Mouse (Mus musculus): ENCODE results near the gene Adad2. TPM values are rescaled to one million over a fixed set of nuclear protein-coding genes. Genes with fewer than 3 reads are reported as not detected.

The Adad2 gene
- polyA plus RNA-seq, 2 experiments = not detected

DNA sequence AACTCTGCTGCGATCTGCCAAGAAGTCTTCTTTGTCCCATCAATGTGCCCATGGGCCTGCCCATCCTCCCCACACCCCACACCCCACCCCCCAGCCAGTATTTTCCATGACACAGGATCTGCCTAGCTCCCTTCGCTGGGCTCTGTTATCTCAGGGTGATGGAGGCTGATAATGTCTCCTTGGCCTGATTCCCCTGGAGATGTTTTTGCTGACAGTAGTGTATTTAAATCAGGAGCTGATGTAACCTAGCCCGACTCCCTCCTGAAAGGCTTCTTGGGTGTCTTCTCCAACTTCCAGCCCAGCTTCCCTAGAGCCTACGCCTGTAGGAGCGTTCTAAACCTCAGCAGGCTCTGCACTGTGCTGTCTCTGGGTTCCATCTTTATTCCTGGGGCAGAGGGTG is 6.3 kb downstream of the Adad2 start:
- WGBS (ENCODE audit: insufficient replicate concordance) = 35% methylated on average over 5 of the region's 5 CpGs
- Histone ChIP-seq H3K4me1 (replicated peaks; ENCODE audit: control insufficient read depth in 2 of 2, insufficient read depth in 2 of 2, low read length in 1 of 2) (no peaks in the 10 kb centered on the region), H3K4me3 (ENCODE audit: insufficient read depth in 1 of 2, low read depth in 2 of 2, low read length in 2 of 2) (no peak overlapping the region), H3K36me3 (replicated peaks; ENCODE audit: control insufficient read depth, insufficient read depth, low read depth) (no peaks in the 10 kb centered on the region), H3K27ac (no peak overlapping the region), H3K27me3 (ENCODE audit: control insufficient read depth, insufficient read depth, low read length) (no peaks in the 10 kb centered on the region), H3K9me3 (ENCODE audit: control insufficient read depth, low read length) (no peaks in the 10 kb centered on the region), H3K9ac (replicated peaks) (no peak overlapping the region), H3K4me2 (ENCODE audit: low read depth) (no peak overlapping the region)
- DNase-seq (ENCODE audit: low read depth in 3 of 3, low spot score in 3 of 3) (no peak), ATAC-seq (ENCODE audit: insufficient read depth) (no peak)
- TF ChIP-seq CTCF (IDR thresholded peaks at IDR 0.05; ENCODE audit: low read depth) (no peak), EP300 (IDR thresholded peaks at IDR 0.05; ENCODE audit: low read depth) (no peak)

DNA sequence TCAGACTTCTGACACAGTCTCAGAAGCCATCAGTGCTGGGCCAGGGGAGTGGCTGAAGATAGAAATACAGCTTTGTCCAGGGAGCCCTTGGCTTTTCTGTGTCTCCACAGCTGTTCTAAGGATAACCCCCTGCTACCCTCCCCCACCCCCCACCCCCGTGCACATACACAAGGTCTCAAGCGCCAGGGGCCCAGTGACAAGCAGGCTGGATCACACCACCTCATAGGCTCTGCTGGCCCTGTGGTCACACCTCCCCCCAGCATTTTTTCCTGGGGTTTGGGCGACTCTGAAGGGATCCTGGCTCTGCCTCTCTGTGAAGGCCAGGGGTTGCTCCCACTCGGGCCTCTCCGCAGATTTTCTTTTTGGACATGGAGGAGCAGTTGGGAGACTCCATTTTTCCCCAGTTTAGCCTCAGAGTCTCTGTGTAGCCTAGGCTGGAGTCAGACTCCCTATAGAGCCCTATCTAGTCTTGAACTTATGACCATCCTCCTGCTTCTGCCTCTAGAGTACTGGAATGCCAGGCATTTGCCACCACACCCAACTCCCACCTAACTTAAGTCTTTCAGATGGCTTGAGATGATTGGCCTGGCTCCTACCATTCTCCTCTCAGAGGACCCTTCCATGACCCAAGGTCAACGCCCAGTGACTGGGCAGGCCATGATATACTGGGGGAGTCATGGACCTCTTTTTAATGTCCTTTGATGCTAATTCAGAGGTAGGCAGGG is 7.7 kb downstream of the Adad2 start:
- Histone ChIP-seq H3K4me1 (replicated peaks; ENCODE audit: control insufficient read depth in 2 of 2, insufficient read depth in 2 of 2, low read length in 1 of 2) (no peaks in the 10 kb centered on the region), H3K27ac (no peak overlapping the region), H3K9me3 (ENCODE audit: control insufficient read depth, low read length) (no peaks in the 10 kb centered on the region), H3K4me3 (ENCODE audit: insufficient read depth in 1 of 2, low read depth in 2 of 2, low read length in 2 of 2) (no peak overlapping the region), H3K27me3 (ENCODE audit: control insufficient read depth, insufficient read depth, low read length) (no peaks in the 10 kb centered on the region), H3K4me2 (ENCODE audit: low read depth) (no peak overlapping the region), H3K9ac (replicated peaks) (no peak overlapping the region), H3K36me3 (replicated peaks; ENCODE audit: control insufficient read depth, insufficient read depth, low read depth) (no peaks in the 10 kb centered on the region)
- DNase-seq (ENCODE audit: low read depth in 3 of 3, low spot score in 3 of 3) (no peak), ATAC-seq (ENCODE audit: insufficient read depth) (no peak)
- 53% methylated on average over 6 of the region's 6 CpGs for WGBS (ENCODE audit: insufficient replicate concordance)
- TF ChIP-seq CTCF (IDR thresholded peaks at IDR 0.05; ENCODE audit: low read depth) = no peak
- TF ChIP-seq EP300 (IDR thresholded peaks at IDR 0.05; ENCODE audit: low read depth) = no peak

DNA sequence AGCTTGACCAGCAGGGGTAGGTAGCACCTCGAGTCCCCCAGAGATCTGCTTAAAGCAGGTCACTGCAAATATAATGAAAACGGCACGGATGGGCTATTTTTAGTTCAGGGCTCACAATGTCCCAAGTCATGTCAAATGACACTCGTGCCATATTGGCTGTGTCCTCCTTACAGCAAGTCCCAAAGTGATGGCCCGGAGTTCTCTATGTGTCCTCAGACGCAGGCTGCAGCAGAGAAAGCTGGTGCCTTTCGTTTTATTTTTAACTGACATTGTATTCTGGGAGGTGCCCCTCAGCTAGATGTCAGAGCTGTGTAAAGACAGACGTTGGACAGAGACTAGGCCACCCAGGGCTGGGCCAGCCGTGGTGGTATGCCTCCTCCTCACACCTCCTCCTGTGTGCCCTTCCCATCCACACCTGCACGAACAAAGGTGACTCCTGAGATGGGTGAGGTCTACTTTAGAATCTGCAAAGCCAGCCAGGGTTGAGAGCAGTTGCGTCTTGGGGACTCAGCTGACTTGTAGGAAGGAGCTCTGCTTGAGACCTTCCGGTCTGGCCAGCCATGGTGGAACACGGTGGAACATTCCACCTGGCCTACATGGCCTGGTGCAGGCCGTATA is 8.4 kb downstream of the Adad2 start:
- Histone ChIP-seq H3K36me3 (replicated peaks; ENCODE audit: control insufficient read depth, insufficient read depth, low read depth) (no peaks in the 10 kb centered on the region), H3K4me1 (replicated peaks; ENCODE audit: control insufficient read depth in 2 of 2, insufficient read depth in 2 of 2, low read length in 1 of 2) (no peaks in the 10 kb centered on the region), H3K27ac (no peak overlapping the region), H3K9ac (replicated peaks) (no peak overlapping the region), H3K4me2 (ENCODE audit: low read depth) (no peak overlapping the region), H3K9me3 (ENCODE audit: control insufficient read depth, low read length) (no peaks in the 10 kb centered on the region), H3K27me3 (ENCODE audit: control insufficient read depth, insufficient read depth, low read length) (no peaks in the 10 kb centered on the region), H3K4me3 (ENCODE audit: insufficient read depth in 1 of 2, low read depth in 2 of 2, low read length in 2 of 2) (no peak overlapping the region)
- no peak for DNase-seq (ENCODE audit: low read depth in 3 of 3, low spot score in 3 of 3)
- TF ChIP-seq EP300 (IDR thresholded peaks at IDR 0.05; ENCODE audit: low read depth) = no peak
- no peak for TF ChIP-seq CTCF (IDR thresholded peaks at IDR 0.05; ENCODE audit: low read depth)
- ATAC-seq (ENCODE audit: insufficient read depth) = no peak
- WGBS (ENCODE audit: insufficient replicate concordance) = 65% methylated on average over 14 of the region's 14 CpGs

DNA sequence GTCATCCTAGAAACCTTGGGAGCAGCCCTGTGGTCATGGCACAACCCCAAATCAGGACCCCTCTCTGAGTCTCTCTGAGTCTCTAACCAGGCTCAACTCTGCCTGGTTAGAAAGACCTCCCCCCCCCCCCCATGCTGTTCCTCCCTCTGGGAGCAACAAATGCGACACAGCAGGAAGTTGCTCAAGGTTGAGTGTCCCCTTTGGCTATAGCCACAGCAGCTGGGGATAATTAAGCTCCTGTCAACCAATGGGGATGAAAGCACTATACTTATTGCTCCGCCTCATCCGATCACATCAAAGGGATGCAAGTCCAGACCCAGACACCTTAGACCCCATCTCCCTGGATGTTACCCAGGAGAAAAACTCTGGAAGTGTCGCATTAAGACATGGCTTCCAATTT is 10.0 kb downstream of the Adad2 start:
- Histone ChIP-seq H3K4me3 (ENCODE audit: insufficient read depth in 1 of 2, low read depth in 2 of 2, low read length in 2 of 2) (no peak overlapping the region), H3K4me1 (replicated peaks; ENCODE audit: control insufficient read depth in 2 of 2, insufficient read depth in 2 of 2, low read length in 1 of 2) (peaks cover 0 to 3% of the 10 kb centered on the region in 2 experiments; a peak in 3 of 4 replicates), H3K27me3 (ENCODE audit: control insufficient read depth, insufficient read depth, low read length) (no peaks in the 10 kb centered on the region), H3K27ac (no peak overlapping the region), H3K9ac (replicated peaks) (no peak overlapping the region), H3K9me3 (ENCODE audit: control insufficient read depth, low read length) (no peaks in the 10 kb centered on the region), H3K36me3 (replicated peaks; ENCODE audit: control insufficient read depth, insufficient read depth, low read depth) (no peaks in the 10 kb centered on the region), H3K4me2 (ENCODE audit: low read depth) (no peak overlapping the region)
- 50% methylated on average over 4 of the region's 4 CpGs for WGBS (ENCODE audit: insufficient replicate concordance)
- DNase-seq (ENCODE audit: low read depth in 3 of 3, low spot score in 3 of 3) (no peak), ATAC-seq (ENCODE audit: insufficient read depth) (no peak)
- no peak for TF ChIP-seq CTCF (IDR thresholded peaks at IDR 0.05; ENCODE audit: low read depth)
- TF ChIP-seq EP300 (IDR thresholded peaks at IDR 0.05; ENCODE audit: low read depth) = no peak

DNA sequence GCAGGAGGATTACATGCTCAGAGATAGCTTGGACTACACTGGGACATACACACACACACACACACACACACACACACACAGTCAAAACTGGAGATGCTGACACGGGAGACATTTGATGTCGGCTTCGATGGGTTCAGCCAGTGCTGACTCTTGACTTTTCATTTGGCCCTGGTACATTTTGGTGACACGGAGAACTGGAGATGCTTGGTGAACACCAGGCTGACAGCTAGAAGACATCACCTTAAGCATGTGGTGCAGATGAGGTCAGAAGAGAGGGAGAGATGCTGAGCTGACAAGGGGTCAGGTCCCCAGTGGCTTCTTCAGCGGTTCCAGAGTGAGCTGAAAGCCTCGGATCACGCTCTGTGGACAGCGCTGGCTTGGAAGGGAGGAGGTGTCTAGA is 10.5 kb downstream of the Adad2 start:
- DNase-seq (ENCODE audit: low read depth in 3 of 3, low spot score in 3 of 3) = no peak
- ATAC-seq (ENCODE audit: insufficient read depth) = no peak
- Histone ChIP-seq H3K4me1 (replicated peaks; ENCODE audit: control insufficient read depth in 2 of 2, insufficient read depth in 2 of 2, low read length in 1 of 2) (peaks cover 0 to 6% of the 10 kb centered on the region in 2 experiments; a peak in 3 of 4 replicates), H3K27ac (no peak overlapping the region), H3K4me2 (ENCODE audit: low read depth) (no peak overlapping the region), H3K9me3 (ENCODE audit: control insufficient read depth, low read length) (no peaks in the 10 kb centered on the region), H3K27me3 (ENCODE audit: control insufficient read depth, insufficient read depth, low read length) (no peaks in the 10 kb centered on the region), H3K9ac (replicated peaks) (no peak overlapping the region), H3K4me3 (ENCODE audit: insufficient read depth in 1 of 2, low read depth in 2 of 2, low read length in 2 of 2) (no peak overlapping the region), H3K36me3 (replicated peaks; ENCODE audit: control insufficient read depth, insufficient read depth, low read depth) (no peaks in the 10 kb centered on the region)
- WGBS (ENCODE audit: insufficient replicate concordance) = 72% methylated on average over 8 of the region's 8 CpGs
- TF ChIP-seq EP300 (IDR thresholded peaks at IDR 0.05; ENCODE audit: low read depth) (no peak), CTCF (IDR thresholded peaks at IDR 0.05; ENCODE audit: low read depth) (no peak)

All from liver, embryonic 14.5 days (tissue).